Mouse (Mus musculus) hindbrain, embryonic 15.5 days (tissue): ENCODE results near the gene Alk. TPM values are rescaled to one million over a fixed set of nuclear protein-coding genes. Genes with fewer than 3 reads are reported as not detected.

ENCODE experiments used
- ATAC-seq: fragments of 200-750 bp; cut with Nextera tagmentation; 2 replicates; pipeline ENCODE4 v1.8.0; 2017; ENCODE audit warnings: low read depth, moderate number of reproducible peaks, moderate TSS enrichment; ENCODE audit not compliant: low FRiP score
- H3K27ac ChIP-seq: fragments of 300-500 bp; sonication (generic); replicated peaks from 2 replicates; pipeline ENCODE4 v1.5.1; 2015; ENCODE audit warnings: mild to moderate bottlenecking, inconsistent platforms
- H3K27me3 ChIP-seq: fragments of 300-500 bp; sonication (generic); 2 replicates; pipeline ENCODE4 v1.6.1; 2015; ENCODE audit warnings: control low read depth, inconsistent platforms
- H3K36me3 ChIP-seq: fragments of 300-500 bp; sonication (generic); 2 replicates; pipeline ENCODE4 v1.6.1; 2015; ENCODE audit warnings: control low read depth, inconsistent platforms
- H3K4me1 ChIP-seq: fragments of 300-500 bp; sonication (generic); replicated peaks from 2 replicates; pipeline ENCODE4 v1.6.1; 2015; ENCODE audit warnings: control low read depth, inconsistent platforms
- H3K4me2 ChIP-seq: fragments of 300-500 bp; sonication (generic); 2 replicates; pipeline ENCODE4 v1.6.1; 2015; ENCODE audit warnings: moderate library complexity, mild to moderate bottlenecking, inconsistent platforms
- H3K4me3 ChIP-seq: fragments of 300-500 bp; sonication (generic); 2 replicates; pipeline ENCODE4 v1.5.1; 2015; ENCODE audit warnings: mild to moderate bottlenecking, inconsistent platforms
- H3K9ac ChIP-seq: fragments of 300-500 bp; sonication (generic); 2 replicates; pipeline ENCODE4 v1.6.1; 2015; ENCODE audit warnings: inconsistent platforms
- H3K9me3 ChIP-seq: fragments of 300-500 bp; sonication (generic); 2 replicates; pipeline ENCODE4 v1.6.1; 2016; ENCODE audit warnings: control low read depth, inconsistent platforms
- WGBS: fragments of 180-500 bp; shearing (Covaris S2); methylation state at CpG from one replicate; pipeline ENCODE4 v1.1.7; 2015; 5-methylcytosine and 5-hydroxymethylcytosine counted together
- polyA plus RNA-seq: library from polyadenylated mRNA; unstranded; fragments of >200 nt; fragmentation: Nextera tagmentation; extraction: Ambion mirVana; gene quantifications from 2 replicates; pipeline ENCODE4 v1.2.1, GENCODE M21; 2015

Alk gene
- polyA plus RNA-seq, 1 experiment from 2014 or later, result 5.1 TPM

GRCm38 (mm10) chr17:72087261-72087703 lies 517.1 kb downstream of the Alk start:
- Histone ChIP-seq H3K27ac (no peak overlapping the region), H3K4me1 (peaks cover 8% of the 10 kb centered on the region), H3K9me3 (no peaks in the 10 kb centered on the region), H3K4me2 (no peak overlapping the region), H3K9ac (no peak overlapping the region), H3K4me3 (no peak overlapping the region), H3K27me3 (no peaks in the 10 kb centered on the region), H3K36me3 (no peaks in the 10 kb centered on the region)
- WGBS, result 17% methylated on average over 12 of the region's 12 CpGs
- ATAC-seq, result peak; percentile 59

- Histone ChIP-seq H3K4me2 (no peak overlapping the region), H3K9me3 (no peaks in the 10 kb centered on the region), H3K27me3 (no peaks in the 10 kb centered on the region), H3K4me3 (no peak overlapping the region), H3K4me1 (0 out of 2 replicates have a peak, but pooled peaks cover 3% of the 10 kb centered on the region), H3K36me3 (no peaks in the 10 kb centered on the region), H3K9ac (no peak overlapping the region), H3K27ac (no peak overlapping the region)
- WGBS, result 69% methylated on average over 2 of the region's 2 CpGs
- no peak for ATAC-seq
These were observed 523.0 kb downstream of the Alk start for GRCm38 (mm10) chr17:72081396-72081795.

GRCm38 (mm10) chr17:72076306-72076921 lies 528.0 kb downstream of the Alk start:
- no peak overlapping the region for H3K27ac ChIP-seq
- no peaks in the 10 kb centered on the region for H3K27me3 ChIP-seq
- 10% methylated on average over 12 of the region's 12 CpGs for WGBS
- peak; percentile 77; the same call in 1 of the 2 replicates for ATAC-seq
- H3K9me3 ChIP-seq, result no peaks in the 10 kb centered on the region
- H3K4me3 ChIP-seq, result no peak overlapping the region
- no peak overlapping the region for H3K9ac ChIP-seq
- no peaks in the 10 kb centered on the region for H3K36me3 ChIP-seq
- H3K4me2 ChIP-seq, result no peak overlapping the region
- H3K4me1 ChIP-seq, result 0 out of 2 replicates have a peak, but pooled peaks cover 5% of the 10 kb centered on the region

- Histone ChIP-seq H3K4me3 (no peak overlapping the region), H3K4me1 (0 out of 2 replicates have a peak, but pooled peaks cover 5% of the 10 kb centered on the region), H3K4me2 (no peak overlapping the region), H3K27ac (no peak overlapping the region), H3K9me3 (no peaks in the 10 kb centered on the region), H3K27me3 (no peaks in the 10 kb centered on the region), H3K36me3 (no peaks in the 10 kb centered on the region), H3K9ac (no peak overlapping the region)
- ATAC-seq, result no peak
- WGBS, result 88% methylated on average over 1 of the region's 1 CpGs
These were observed 532.6 kb downstream of the Alk start for GRCm38 (mm10) chr17:72071871-72072270.

- WGBS, result 84% methylated on average over 6 of the region's 6 CpGs
- no peaks in the 10 kb centered on the region for H3K36me3 ChIP-seq
- no peak overlapping the region for H3K4me3 ChIP-seq
- H3K4me2 ChIP-seq, result no peak overlapping the region
- no peak overlapping the region for H3K9ac ChIP-seq
- H3K27ac ChIP-seq, result no peak overlapping the region
- H3K4me1 ChIP-seq, result no peaks in the 10 kb centered on the region
- ATAC-seq, result no peak
- no peaks in the 10 kb centered on the region for H3K27me3 ChIP-seq
- H3K9me3 ChIP-seq, result no peaks in the 10 kb centered on the region
These were observed 536.3 kb downstream of the Alk start for GRCm38 (mm10) chr17:72068176-72068575.

- H3K27ac ChIP-seq, result no peak overlapping the region
- no peak for ATAC-seq
- H3K4me1 ChIP-seq, result no peaks in the 10 kb centered on the region
- H3K4me2 ChIP-seq, result no peak overlapping the region
- 89% methylated on average over 3 of the region's 3 CpGs for WGBS
- no peaks in the 10 kb centered on the region for H3K27me3 ChIP-seq
- no peaks in the 10 kb centered on the region for H3K9me3 ChIP-seq
- no peaks in the 10 kb centered on the region for H3K36me3 ChIP-seq
- no peak overlapping the region for H3K4me3 ChIP-seq
- H3K9ac ChIP-seq, result no peak overlapping the region
These were observed 541.4 kb downstream of the Alk start for GRCm38 (mm10) chr17:72062978-72063377.

GRCm38 (mm10) chr17:72059312-72059711 lies 545.1 kb downstream of the Alk start:
- Histone ChIP-seq H3K4me2 (no peak overlapping the region), H3K36me3 (no peaks in the 10 kb centered on the region), H3K9me3 (no peaks in the 10 kb centered on the region), H3K9ac (no peak overlapping the region), H3K4me1 (no peaks in the 10 kb centered on the region), H3K27me3 (no peaks in the 10 kb centered on the region), H3K4me3 (no peak overlapping the region), H3K27ac (no peak overlapping the region)
- WGBS, result 85% methylated on average over 7 of the region's 7 CpGs
- no peak for ATAC-seq

GRCm38 (mm10) chr17:72045671-72046070 lies 558.8 kb downstream of the Alk start:
- no peak overlapping the region for H3K9ac ChIP-seq

GRCm38 (mm10) chr17:72043667-72044390 lies 560.6 kb downstream of the Alk start:
- WGBS, result 59% methylated on average over 11 of the region's 11 CpGs
- 0 out of 2 replicates have a peak overlapping the region, but pooled peaks have one; percentile 1 for H3K4me2 ChIP-seq
- no peak overlapping the region for H3K9ac ChIP-seq
- H3K36me3 ChIP-seq, result no peaks in the 10 kb centered on the region
- H3K9me3 ChIP-seq, result no peaks in the 10 kb centered on the region
- peak overlapping the region; percentile 67 for H3K27ac ChIP-seq
- ATAC-seq, result no peak
- H3K4me3 ChIP-seq, result no peak overlapping the region
- H3K4me1 ChIP-seq, result peaks cover 34% of the 10 kb centered on the region
- H3K27me3 ChIP-seq, result no peaks in the 10 kb centered on the region

More at GRCm38 (mm10) chr17:72045671-72046070, 558.8 kb downstream of the Alk start:
- no peaks in the 10 kb centered on the region for H3K27me3 ChIP-seq
- H3K9me3 ChIP-seq, result no peaks in the 10 kb centered on the region
- peaks cover 23% of the 10 kb centered on the region for H3K4me1 ChIP-seq
- 81% methylated on average over 2 of the region's 2 CpGs for WGBS
- ATAC-seq, result no peak
- no peaks in the 10 kb centered on the region for H3K36me3 ChIP-seq
- no peak overlapping the region for H3K4me3 ChIP-seq
- no peak overlapping the region for H3K27ac ChIP-seq
- H3K4me2 ChIP-seq, result no peak overlapping the region

GRCm38 (mm10) chr17:72043001-72043666 lies 561.3 kb downstream of the Alk start:
- no peak overlapping the region for H3K9ac ChIP-seq
- H3K4me1 ChIP-seq, result peaks cover 35% of the 10 kb centered on the region
- H3K4me2 ChIP-seq, result peak overlapping the region; percentile 1; the same call in 1 of the 2 replicates
- H3K27me3 ChIP-seq, result no peaks in the 10 kb centered on the region
- peak overlapping the region; percentile 67 for H3K27ac ChIP-seq
- 43% methylated on average over 9 of the region's 9 CpGs for WGBS
- no peaks in the 10 kb centered on the region for H3K9me3 ChIP-seq
- peak; percentile 76 for ATAC-seq
- no peaks in the 10 kb centered on the region for H3K36me3 ChIP-seq
- no peak overlapping the region for H3K4me3 ChIP-seq

GRCm38 (mm10) chr17:72039176-72039948 lies 565.1 kb downstream of the Alk start:
- Histone ChIP-seq H3K36me3 (no peaks in the 10 kb centered on the region), H3K4me1 (peaks cover 25% of the 10 kb centered on the region), H3K9ac (no peak overlapping the region), H3K4me3 (no peak overlapping the region), H3K9me3 (no peaks in the 10 kb centered on the region), H3K27me3 (no peaks in the 10 kb centered on the region), H3K4me2 (no peak overlapping the region), H3K27ac (no peak overlapping the region)
- ATAC-seq, result peak; percentile 71
- WGBS, result 69% methylated on average over 7 of the region's 7 CpGs
